Mouse (Mus musculus) frontal cortex, postnatal 14 days (tissue): ENCODE data around the gene Gpr75.

Source experiments
- DNase-seq, 2 experiments: peaks; one replicate each; pipeline ENCODE4 v3.0.0; 2022; ENCODE audit warnings: low spot score in 2 of 2

Gpr75 gene

DNA sequence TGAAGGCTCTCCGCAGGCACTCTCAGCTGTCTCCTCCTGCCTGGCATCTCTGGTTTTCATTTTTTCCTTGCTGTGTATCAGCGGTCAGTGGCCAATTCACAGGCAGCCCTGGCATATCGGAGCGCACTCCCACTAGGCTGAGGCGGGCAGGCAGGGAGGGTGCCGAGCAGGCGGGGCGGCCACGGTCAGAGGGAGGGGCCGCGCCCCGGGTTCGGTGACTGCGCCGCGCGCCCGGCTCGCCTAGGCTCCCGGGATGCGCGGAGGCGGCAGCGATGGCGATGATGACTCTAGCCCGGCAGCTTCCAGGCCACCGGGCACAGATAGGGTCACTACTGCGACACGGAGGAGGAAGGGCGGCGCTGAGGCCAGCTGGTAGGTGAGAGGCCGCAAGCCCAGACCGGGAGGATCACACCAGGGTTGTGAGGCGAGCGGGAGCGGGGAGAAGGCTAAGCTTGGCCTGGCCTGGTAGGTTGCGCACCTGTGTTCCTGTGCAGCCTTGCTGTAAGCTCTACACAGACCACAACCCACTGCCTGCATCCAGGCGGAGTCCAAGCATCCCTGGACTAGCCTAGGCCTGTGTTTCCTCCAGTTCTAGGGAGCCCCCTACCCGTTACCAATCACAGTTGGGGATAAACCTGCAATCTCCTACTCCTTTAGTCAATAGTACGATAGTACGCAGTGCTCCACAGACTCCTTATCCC lies at the start of gene Gpr75, which contains the start of gene Asb3:
TSS of gene Gpr75 (plus strand) at position 188 of the 701 bp plus-strand sequence.
TSS of gene Asb3 (plus strand) at position 246 of the 701 bp plus-strand sequence.
- peak; percentile 37 to 56 for DNase-seq

DNA sequence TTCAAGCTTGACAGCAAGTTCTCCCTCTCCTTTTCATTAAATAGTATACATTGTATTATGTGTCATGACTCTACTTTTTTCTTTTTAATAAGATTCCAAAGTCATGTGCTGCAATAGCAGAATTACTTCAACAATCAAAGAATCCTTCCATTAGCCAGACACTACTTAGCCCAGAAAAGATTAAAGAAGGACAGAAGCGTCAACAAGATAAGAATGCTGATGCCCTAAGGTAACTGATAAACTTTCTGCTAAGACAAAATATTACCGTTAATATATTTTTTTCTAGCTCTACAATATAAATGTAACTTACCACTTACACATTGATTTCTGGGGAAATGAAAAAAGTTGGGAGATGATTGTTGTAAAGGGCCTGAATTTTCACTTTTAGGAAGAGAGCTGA lies 46.4 kb upstream of the Gpr75 start:
- DNase-seq, result no peak

DNA sequence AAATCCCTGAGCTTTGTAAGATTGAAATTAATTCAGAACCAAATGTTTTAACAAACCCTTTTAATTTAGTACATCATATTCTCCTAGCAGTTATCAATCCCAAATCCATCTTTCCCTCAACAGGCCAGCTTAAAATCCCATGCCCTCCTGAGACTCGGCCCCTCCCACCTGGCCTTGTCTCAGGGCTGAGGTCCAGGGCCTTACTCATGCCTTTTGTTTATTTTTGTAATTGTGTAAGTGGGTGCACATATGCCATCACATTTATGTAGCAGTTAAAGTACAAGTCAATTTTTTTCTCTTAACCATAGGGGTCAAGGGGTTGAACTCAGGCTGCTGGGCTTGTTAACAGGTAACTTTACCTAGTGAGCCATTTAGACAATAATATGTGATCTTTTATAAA lies 40.8 kb upstream of the Gpr75 start:
- DNase-seq, result no peak

DNA sequence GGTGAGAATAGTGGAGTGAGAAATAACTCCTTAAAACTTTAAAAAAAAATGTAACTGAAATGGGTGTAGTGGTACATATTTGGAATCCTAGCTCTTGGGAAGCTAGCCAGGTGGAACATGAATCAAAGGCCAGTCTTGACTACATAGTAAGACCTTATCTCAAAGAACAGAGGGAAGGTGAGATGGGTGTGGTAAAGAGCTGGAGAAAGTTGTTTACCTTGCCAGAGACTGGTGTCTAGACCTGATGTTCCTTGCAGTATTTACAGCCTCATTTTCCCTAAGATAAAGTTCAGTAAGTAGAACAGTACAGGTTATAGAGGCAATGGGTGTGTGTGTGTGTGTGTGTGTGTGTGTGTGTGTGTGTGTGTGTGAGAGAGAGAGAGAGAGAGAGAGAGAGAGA lies 12.7 kb upstream of the Gpr75 start:
- DNase-seq, result no peak

DNA sequence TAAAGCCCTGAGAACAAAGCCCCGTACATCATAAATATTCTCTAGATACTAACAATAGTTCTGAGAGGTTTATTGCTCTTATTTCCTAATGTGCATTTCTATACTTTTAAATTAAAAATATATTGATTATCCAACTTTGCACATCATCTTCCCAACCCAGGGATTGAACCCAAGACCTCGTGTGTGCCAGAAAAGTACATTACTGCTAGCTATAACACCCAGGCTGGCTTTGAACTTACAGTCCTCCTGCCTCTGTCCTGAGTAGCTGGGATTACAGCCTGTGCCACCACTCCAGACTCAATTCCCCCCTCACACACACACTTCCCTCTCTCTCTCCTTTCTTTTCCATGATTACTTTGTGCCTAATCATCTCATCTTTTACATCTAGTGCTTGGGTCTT lies 3.0 kb downstream of the Gpr75 start:
- DNase-seq, result no peak

DNA sequence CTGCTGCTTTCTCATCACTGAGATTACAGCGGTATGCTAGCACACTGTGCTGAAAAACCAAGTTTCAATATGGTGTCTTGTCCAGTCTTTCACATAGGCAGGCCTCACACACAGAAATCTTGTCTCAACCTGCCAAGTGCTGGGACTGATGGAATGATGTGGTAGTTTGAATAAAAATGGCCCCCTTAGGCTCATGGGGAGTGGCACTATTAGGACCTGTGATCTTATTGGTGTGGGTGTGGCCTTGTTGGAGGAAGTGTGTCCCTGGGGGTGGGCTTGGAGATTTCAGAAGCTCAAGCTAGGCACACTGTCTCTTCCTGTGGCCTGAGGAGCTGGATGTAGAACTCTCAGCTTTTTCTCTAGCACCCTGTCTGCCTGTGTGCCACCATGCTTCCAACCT lies 11.0 kb downstream of the Gpr75 start:
- DNase-seq, result no peak

DNA sequence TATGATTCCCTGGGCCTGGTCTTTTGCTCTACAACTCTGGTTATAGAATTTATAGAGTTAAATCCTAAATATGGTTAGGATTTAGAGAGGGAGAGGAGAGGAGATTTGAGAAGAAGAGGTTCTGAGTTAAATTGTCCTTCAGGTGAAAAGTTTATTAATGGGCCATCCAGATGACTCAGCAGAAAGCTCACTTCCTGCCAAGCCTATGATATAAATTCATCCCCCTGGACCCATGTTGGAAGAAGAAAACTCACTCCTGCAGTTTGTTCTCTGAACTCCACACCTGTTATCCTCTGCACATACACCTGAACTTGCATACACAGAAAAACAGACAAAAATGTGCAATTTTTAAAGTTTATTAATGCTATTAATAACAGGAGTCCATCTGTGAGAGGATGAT lies 14.2 kb downstream of the Gpr75 start:
- no peak for DNase-seq

DNA sequence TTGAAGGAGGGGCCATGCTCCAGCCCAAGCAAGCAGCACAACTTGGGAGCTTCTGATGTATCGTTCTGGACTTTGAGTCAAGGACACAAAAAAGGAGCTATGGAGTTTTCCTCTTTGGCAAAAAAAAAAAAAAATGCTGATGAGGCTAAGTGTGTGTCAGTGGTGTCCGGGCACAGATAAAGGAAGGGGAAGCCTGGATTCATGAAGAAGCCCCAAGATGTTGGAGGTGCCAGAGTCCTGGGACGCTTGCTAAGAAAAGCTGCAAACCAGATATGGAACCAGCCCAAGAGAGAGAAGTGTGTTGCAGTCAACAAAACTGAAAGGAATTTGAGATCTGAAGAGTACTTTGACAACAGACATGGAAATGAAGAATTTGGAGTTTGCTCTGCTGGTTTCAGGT lies 27.2 kb downstream of the Gpr75 start:
- no peak for DNase-seq

DNA sequence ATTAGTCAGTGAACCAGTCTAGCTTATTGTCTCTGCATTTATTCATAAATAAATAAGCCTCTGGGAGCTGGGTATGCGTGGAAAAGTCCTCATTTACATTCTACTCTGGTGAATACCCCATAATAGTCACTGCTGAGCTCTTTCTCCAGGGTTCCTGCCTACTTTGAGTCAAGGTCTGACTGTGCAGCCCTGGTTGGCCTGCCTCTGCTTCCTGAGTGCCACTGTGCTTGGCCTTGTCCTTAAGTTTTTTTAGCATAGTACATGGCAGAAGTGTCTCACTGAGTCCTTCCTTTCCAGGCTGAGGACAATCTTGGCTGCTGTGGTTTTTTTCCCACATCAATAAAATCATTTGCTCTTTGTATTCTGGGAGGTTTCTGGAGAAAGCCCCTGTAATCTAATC lies 35.5 kb downstream of the Gpr75 start:
- no peak for DNase-seq

DNA sequence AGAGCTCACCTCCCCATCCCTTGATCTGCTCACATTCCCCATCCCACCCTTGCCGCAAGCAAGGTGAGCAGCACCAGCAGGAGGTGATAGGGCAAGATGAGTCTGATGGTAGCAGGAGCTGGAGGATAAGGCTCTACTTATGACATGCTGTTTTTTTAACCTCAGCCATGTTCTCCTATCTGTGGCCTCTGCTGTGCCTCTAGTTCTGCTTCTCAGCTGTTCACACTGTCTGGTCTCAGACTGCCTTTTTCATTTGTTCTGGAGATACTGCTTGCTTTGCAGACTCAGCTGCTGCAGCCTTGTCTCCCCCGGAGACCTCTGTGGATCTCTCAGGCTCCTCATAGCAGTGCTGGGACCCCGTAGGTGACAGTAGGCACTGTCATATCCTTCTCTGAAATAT lies 38.1 kb downstream of the Gpr75 start:
- no peak for DNase-seq

DNA sequence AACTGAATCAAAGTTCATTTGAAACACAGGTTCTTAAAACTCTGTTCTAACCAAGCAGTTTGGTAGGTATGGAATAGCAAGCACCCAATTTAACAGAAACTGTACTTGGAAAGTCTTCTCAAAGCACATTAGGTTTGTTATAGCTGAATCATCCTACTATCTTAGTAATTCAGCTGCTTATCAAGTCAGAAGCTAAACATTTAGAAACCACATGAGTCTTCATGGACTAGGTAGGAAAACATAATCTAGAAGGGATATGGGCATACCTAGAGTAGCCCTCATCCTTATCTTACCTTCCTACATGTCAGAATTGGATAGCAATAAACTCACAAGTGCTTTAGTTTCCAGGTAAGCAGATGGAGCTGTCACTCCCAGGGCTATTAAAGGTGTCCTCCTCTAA lies 42.9 kb downstream of the Gpr75 start:
- no peak for DNase-seq

DNA sequence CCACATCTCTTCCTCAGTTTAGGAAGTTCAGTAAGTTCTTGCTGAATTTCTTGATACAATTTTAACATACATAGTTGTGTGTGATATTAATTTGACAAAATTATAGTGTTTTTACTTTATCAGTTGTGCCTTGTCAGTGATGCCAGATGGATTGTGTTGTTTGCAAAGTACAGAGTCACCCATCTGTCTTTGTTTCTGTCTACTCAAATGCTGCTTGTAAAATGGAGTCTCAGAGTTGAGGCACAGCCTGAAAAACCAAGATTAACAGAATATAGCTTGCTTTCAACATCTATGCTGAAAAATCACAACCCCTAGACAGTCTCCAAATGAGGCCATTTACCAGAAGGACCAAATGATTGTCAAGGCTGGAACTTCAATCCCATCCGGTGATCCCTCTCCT lies 43.3 kb downstream of the Gpr75 start:
- DNase-seq, result no peak
